Mouse (Mus musculus): ENCODE results near the gene Ccdc9b. TPM values are rescaled to one million over a fixed set of nuclear protein-coding genes. Genes with fewer than 3 reads are reported as not detected.

The Ccdc9b gene
- polyA plus RNA-seq (2017; shearing (Covaris generic)), result 0.12 TPM

DNA sequence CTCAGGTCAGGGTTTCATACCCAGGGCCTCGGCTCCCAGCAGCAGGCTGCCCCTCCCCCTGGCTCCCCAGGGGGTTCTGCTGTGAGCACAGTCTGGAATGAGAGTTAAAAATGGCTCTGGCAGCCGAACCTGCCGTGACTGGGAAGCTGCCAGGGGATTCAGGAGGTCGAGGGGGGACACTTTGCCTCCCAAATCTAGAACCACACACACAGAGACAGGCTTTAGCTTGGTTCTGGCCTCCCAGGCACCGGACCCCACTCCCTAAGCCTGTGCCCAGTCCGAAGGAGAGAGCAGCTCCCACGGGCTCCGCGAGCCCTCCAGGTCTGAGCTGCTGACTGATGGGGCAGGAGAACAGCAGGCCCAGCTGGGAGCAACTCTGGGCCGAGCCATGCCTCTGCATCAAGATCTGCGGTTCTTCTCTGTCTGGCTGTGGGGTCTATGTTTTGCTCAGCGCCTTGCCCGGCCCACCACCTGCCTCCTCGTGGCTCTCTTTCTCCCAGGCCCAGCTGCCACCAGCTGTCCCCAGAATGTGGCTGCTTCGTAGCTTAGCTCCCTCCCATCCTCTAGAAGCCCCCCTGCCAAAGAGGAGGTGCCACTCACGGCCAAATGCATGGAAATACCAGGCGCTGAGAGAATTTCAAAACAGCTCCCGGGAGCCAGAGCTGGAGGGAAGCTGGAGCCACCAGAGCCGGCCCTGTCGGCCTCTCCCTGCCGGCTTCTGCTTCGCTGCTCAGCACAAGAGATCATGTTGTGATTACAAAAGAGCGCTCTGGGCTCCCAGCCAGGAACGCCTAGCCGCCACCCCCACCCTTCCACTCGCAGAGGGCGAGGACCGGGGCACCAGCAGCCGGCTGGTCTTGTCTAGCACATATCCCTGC, at the start of gene Ccdc9b:
Gene Ccdc9b, minus strand, starts transcription at position 756 of the 878 bp plus-strand sequence.

DNA sequence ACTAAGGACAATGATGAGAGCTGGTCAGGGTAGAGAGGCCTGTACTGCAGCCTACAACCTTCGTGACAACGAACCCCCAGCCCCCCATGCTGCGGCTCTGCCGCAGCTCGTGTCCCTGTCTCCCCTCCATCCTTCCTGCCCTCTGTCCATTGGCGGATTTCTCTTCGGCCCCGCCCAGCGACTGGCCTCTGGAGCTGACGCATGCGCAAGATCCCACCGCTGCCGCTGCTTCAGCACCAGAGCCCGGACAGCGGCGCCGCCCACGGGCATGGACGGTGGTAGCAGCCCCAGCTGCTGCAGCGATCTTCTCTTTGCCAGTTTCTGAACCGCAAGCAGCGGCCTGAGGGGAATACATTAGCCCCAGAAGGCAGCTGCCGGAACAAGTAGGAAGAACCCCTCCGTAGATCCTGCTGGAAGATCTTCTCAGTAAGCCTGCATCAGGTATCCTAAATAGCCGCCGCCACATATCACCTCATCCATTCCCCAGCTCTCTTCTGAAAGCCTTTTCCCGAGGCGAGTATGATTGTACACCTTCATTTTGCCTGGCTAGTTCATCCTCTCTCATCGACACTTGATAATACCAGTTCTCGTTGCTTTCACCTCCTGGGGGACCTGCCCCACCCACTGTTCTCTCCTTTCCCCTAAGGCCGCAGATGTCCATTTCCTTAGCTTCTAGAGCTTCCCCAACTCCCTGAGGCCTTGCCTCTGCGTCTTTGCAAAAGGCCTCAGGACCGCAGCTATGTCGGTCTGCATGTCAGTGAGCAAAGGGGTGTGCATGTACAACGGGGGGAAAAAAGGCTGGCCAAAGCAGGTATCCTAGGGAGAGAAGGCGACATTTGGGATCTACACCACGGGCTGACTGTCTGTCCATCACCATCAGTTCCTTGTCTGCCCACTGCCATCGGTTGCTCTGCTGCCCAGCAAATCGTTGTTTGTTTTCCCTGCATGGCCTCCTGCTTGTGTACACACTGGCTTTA, 17.3 kb upstream of the Ccdc9b start, which contains the start of gene Disp2:
Gene Disp2, plus strand, starts transcription at position 216 of the 977 bp plus-strand sequence.

DNA sequence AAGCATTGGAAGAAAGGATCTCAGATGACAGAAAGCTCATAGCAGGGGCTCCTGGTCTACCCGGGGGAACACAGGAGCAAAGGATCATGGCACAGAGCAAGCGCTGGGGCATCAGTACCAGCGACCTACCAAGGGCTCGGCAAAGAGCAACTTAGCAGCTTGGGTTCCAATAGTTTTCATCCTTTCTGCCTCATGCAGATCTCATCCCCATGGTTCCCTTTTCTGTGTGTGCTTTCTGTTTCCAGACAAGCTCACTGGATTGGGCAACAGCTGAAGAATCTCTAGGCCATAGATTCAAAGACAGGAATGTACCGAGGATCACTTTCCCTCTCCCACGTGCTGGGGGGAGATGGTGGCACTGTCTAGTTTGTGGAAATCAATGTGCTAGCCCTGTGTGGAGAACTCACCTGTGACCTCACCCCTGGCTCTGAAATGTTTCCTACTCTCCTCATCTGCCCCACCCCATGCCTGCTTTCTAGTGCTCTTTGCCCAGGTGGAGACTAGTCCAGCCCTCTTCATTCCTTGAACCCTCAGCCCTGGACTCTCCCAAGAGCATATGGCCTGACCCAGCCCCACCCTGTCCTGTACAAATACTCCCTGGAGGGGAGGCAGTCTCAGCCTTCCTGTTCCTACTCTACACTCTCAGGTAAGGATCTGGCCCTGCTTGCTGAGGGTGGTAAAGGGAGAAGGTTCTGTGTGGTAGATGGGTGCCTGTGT, 9.9 kb upstream of the Ccdc9b start, which contains the start of gene Phgr1:
Gene Phgr1, plus strand, starts transcription at position 612 of the 717 bp plus-strand sequence.

DNA sequence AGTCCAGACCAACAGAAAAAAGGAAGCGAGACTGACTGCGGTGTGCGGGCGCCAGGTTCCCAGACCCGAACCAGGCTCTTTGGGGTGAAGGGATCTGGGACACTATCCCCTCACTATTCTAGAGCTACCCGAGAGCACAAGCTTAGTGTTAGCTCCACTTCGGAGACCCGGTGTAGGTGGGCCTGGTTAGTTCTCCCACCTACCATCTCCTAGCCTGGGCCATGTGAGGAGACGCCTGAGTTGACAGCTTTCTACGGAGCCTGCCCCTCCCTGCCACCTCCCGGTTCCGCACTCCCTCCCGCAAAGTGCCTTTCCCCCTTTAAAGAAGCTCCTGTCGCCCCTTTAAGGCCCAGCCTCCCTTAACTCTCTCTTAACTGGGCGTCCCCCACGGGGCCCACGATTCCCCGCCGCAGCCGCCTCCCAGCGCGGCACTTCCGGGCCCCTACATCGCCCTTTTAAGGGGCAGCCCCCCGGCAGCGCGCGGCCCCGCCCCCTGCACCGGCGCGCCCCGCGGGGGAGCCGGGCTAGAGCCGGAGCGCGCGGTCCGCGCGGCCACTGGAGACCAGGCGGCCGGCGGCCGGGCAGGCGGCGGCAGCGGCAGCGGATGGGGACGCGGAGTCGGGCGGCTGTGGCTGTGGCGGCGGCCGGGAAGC, 17.1 kb downstream of the Ccdc9b start, which contains the start of gene Inafm2:
Gene Inafm2, plus strand, starts transcription at position 527 of the 653 bp plus-strand sequence.

DNA sequence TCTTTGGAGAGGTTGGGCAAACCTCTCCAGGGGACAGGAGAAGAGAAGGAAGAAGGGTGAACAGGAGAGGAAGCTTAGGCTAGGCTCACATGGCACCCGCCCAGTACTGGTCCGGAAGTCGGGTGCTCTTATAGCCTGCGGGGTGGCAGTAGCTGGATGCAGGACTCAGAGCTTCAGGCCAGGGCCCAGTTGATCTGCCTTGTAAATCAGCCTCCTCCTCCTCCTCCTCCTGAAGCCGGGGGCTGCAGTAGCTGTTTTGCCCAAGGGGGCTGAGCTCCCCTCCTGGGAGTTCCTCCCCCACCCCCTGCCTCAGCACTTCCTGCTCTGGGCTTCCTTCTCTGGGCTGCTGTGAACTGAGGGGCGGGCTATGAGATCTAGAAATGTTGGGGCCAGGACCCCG, 34.1 kb downstream of the Ccdc9b start, which contains the start of gene Plcb2:
Gene Plcb2, minus strand, starts transcription at position 102 of the 400 bp plus-strand sequence.

Other genes starting within 250 kb of the Ccdc9b start
- gene Bmf, start 213.0 kb downstream of the Ccdc9b start, polyA plus RNA-seq (2017; shearing (Covaris generic)), result 1.7 TPM
- 4.4 TPM for gene Bub1b, start 164.4 kb downstream of the Ccdc9b start, polyA plus RNA-seq (2017; shearing (Covaris generic))
- 0.20 TPM for gene Pak6, start 99.4 kb downstream of the Ccdc9b start, polyA plus RNA-seq (2017; shearing (Covaris generic))
- gene Ankrd63, start 58.7 kb downstream of the Ccdc9b start, polyA plus RNA-seq (2017; shearing (Covaris generic)), result not detected
- gene Plcb2, start 34.2 kb downstream of the Ccdc9b start, polyA plus RNA-seq (2017; shearing (Covaris generic)), result 56.3 TPM
- 8.2 TPM for gene Inafm2, start 16.9 kb downstream of the Ccdc9b start, polyA plus RNA-seq (2017; shearing (Covaris generic))
- not detected for gene Phgr1, start 10.1 kb upstream of the Ccdc9b start, polyA plus RNA-seq (2017; shearing (Covaris generic))
- 0.12 TPM for gene Disp2, start 17.1 kb upstream of the Ccdc9b start, polyA plus RNA-seq (2017; shearing (Covaris generic))
- 9.4 TPM for gene Knstrn, start 51.3 kb upstream of the Ccdc9b start, polyA plus RNA-seq (2017; shearing (Covaris generic))
- 66.6 TPM for gene Ivd, start 99.3 kb upstream of the Ccdc9b start, polyA plus RNA-seq (2017; shearing (Covaris generic))
- gene Bahd1, start 137.7 kb upstream of the Ccdc9b start, polyA plus RNA-seq (2017; shearing (Covaris generic)), result 22.5 TPM
- 5.8 TPM for gene Chst14, start 163.8 kb upstream of the Ccdc9b start, polyA plus RNA-seq (2017; shearing (Covaris generic))

All from CD4-positive, CD25-positive, alpha-beta regulatory T cell (primary cell).